ENCODE assay signal across 15 mouse cellular contexts in the genomic region with DNA sequence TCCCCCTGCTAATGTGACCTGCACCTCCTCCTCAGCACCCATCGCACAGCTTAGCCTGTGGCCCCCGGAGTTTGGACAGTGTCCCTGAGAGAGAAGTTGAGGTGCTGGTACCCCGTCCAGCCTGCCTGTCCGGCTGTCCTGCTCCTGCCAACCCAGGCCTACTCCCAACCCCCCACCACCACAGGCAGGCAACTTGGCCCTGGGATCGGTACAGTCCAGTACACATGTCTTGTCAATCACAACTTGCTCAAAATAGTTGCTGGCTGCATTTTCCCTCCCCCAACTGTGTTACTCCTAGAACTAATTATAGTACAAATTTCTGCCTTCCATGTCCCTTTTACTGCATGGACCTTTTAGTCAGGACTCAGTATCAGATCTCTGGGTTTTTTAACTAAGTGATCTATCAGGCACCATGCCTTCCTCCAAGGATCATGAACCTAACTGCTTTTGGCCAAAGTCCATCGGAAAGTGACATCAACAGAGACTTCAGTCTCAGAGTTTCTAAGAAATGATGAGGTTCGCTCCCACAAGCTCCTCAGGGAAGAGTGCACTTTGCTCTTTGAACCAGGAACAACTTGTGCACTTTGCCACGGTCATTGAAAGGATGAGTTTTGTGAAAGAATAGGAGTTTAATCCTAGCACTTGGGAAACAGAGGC. TPM values are rescaled to one million over a fixed set of nuclear protein-coding genes. Genes with fewer than 3 reads are reported as not detected.
A peak's percentile ranks its signal among the peaks of the same experiment; 100 is the strongest.
DNase-seq lines count a peak whose midpoint lies in the region; ATAC-seq and TF ChIP-seq lines count a peak whose summit lies in the region.
"Had no signal": no experiment of that assay in that cellular context is flagged by ENCODE, and none has a peak within 500 bp of the region (broad histone marks: within the 10 kb centered on the region; RNA-seq: fewer than 3 reads in every experiment).

A gene (minus strand): TSS at position 201 of the 657 bp plus-strand sequence.

- peaks cover 37% of the 10 kb centered on the region for H3K27me3 ChIP-seq in forebrain, embryonic 13.5 days
- peaks cover 6% of the 10 kb centered on the region for H3K27me3 ChIP-seq in forebrain, embryonic 16.5 days (replicated peaks; ENCODE audit: control insufficient read depth, insufficient read depth, low read length)
- H3K27me3 ChIP-seq in limb, embryonic 15.5 days: no peaks in the 10 kb centered on the region
- H3K27me3 ChIP-seq in lung, postnatal 0 days (replicated peaks; ENCODE audit: insufficient read depth, low read length): no peaks in the 10 kb centered on the region
- 0 out of 2 replicates have a peak, but pooled peaks cover 15% of the 10 kb centered on the region for H3K27me3 ChIP-seq in hindbrain, embryonic 14.5 days (ENCODE audit: control insufficient read depth, insufficient read depth, low read length)

- 85% methylated on average over 8 of the region's 8 CpGs for WGBS in forebrain, embryonic 13.5 days
- 86% methylated on average over 8 of the region's 8 CpGs for WGBS in forebrain, embryonic 16.5 days
- 76% methylated on average over 8 of the region's 8 CpGs for WGBS in limb, embryonic 15.5 days
- 78% methylated on average over 8 of the region's 8 CpGs for WGBS in lung, postnatal 0 days
- WGBS in hindbrain, embryonic 14.5 days: 84% methylated on average over 8 of the region's 8 CpGs

- TF ChIP-seq CTCF in lung, postnatal 0 days (IDR thresholded peaks at IDR 0.05): no peak

- peak; percentile 75 to 84 for DNase-seq in heart, adult 18-20 months
- peak in 1 of 2 experiments; percentile 40 for DNase-seq in heart, postnatal 36 days
- DNase-seq in lung, postnatal 0 days (ENCODE audit: low spot score): no peak
- DNase-seq in adrenal gland, postnatal 14 days: no peak
- DNase-seq in hindbrain, embryonic 14.5 days (ENCODE audit: low spot score): no peak
- DNase-seq: adrenal gland, adult 8-10 months; cerebellum, postnatal 10 days; layer of hippocampus, postnatal 36 days; lung, embryonic 14.5 days had no signal

- 0 out of 2 replicates have a peak within 1 kb of the TSS, but pooled peaks have one; percentile 22 for H3K9ac ChIP-seq in forebrain, embryonic 13.5 days
- H3K9ac ChIP-seq in forebrain, embryonic 16.5 days (replicated peaks; ENCODE audit: low read depth, low read length): no peak within 1 kb of the TSS
- no peak within 1 kb of the TSS for H3K9ac ChIP-seq in limb, embryonic 15.5 days
- no peak within 1 kb of the TSS for H3K9ac ChIP-seq in lung, postnatal 0 days (replicated peaks; ENCODE audit: low read depth)
- H3K9ac ChIP-seq in hindbrain, embryonic 14.5 days: no peak within 1 kb of the TSS
- H3K9ac ChIP-seq: lung, embryonic 14.5 days had no signal

- no peak within 1 kb of the TSS for H3K4me3 ChIP-seq in forebrain, embryonic 13.5 days
- H3K4me3 ChIP-seq in forebrain, embryonic 16.5 days (replicated peaks; ENCODE audit: low read length): no peak within 1 kb of the TSS
- no peak within 1 kb of the TSS for H3K4me3 ChIP-seq in limb, embryonic 15.5 days
- no peak within 1 kb of the TSS for H3K4me3 ChIP-seq in lung, postnatal 0 days (ENCODE audit: low read depth, low read length)
- no peak within 1 kb of the TSS for H3K4me3 ChIP-seq in hindbrain, embryonic 14.5 days (replicated peaks; ENCODE audit: low read length)

- no peak for TF ChIP-seq EP300 in lung, postnatal 0 days (IDR thresholded peaks at IDR 0.05)

- peaks cover 8% of the 10 kb centered on the region; the same call in 1 of the 2 replicates for H3K4me1 ChIP-seq in forebrain, embryonic 13.5 days
- H3K4me1 ChIP-seq in forebrain, embryonic 16.5 days (replicated peaks; ENCODE audit: control insufficient read depth, insufficient read depth, low read length): no peaks in the 10 kb centered on the region; the same call in 1 of the 2 replicates
- peaks cover 10% of the 10 kb centered on the region for H3K4me1 ChIP-seq in limb, embryonic 15.5 days
- no peaks in the 10 kb centered on the region for H3K4me1 ChIP-seq in lung, postnatal 0 days (ENCODE audit: insufficient read depth, low read depth, low read length)
- H3K4me1 ChIP-seq in hindbrain, embryonic 14.5 days (replicated peaks; ENCODE audit: control insufficient read depth, insufficient read depth, low read length): 0 out of 2 replicates have a peak, but pooled peaks cover 1% of the 10 kb centered on the region

- no peaks in the 10 kb centered on the region; the same call in 1 of the 2 replicates for H3K9me3 ChIP-seq in forebrain, embryonic 13.5 days (replicated peaks)
- no peaks in the 10 kb centered on the region for H3K9me3 ChIP-seq in forebrain, embryonic 16.5 days (ENCODE audit: control insufficient read depth, low read length)
- H3K9me3 ChIP-seq in limb, embryonic 15.5 days: no peaks in the 10 kb centered on the region
- no peaks in the 10 kb centered on the region for H3K9me3 ChIP-seq in lung, postnatal 0 days (ENCODE audit: low read length)
- H3K9me3 ChIP-seq in hindbrain, embryonic 14.5 days (ENCODE audit: control insufficient read depth, low read length): no peaks in the 10 kb centered on the region

- no peaks in the 10 kb centered on the region for H3K36me3 ChIP-seq in forebrain, embryonic 13.5 days (ENCODE audit: poor library complexity, severe bottlenecking)
- H3K36me3 ChIP-seq in forebrain, embryonic 16.5 days (ENCODE audit: control insufficient read depth, insufficient read depth): no peaks in the 10 kb centered on the region
- no peaks in the 10 kb centered on the region for H3K36me3 ChIP-seq in limb, embryonic 15.5 days
- no peaks in the 10 kb centered on the region for H3K36me3 ChIP-seq in lung, postnatal 0 days (ENCODE audit: insufficient read depth, low read length)
- H3K36me3 ChIP-seq in hindbrain, embryonic 14.5 days (replicated peaks; ENCODE audit: control insufficient read depth, insufficient read depth): no peaks in the 10 kb centered on the region

- no peak within 1 kb of the TSS for H3K27ac ChIP-seq in forebrain, embryonic 13.5 days
- no peak within 1 kb of the TSS for H3K27ac ChIP-seq in forebrain, embryonic 16.5 days (ENCODE audit: low read length)
- 0 out of 2 replicates have a peak within 1 kb of the TSS, but pooled peaks have one; percentile 11 for H3K27ac ChIP-seq in limb, embryonic 15.5 days
- no peak within 1 kb of the TSS for H3K27ac ChIP-seq in lung, postnatal 0 days (ENCODE audit: low read length)
- H3K27ac ChIP-seq in hindbrain, embryonic 14.5 days: no peak within 1 kb of the TSS

- ATAC-seq in forebrain, embryonic 13.5 days: no peak
- no peak for ATAC-seq in forebrain, embryonic 16.5 days
- ATAC-seq in limb, embryonic 15.5 days (ENCODE audit: insufficient number of reproducible peaks, low FRiP score, low TSS enrichment, low read depth): no peak
- ATAC-seq in lung, postnatal 0 days: no peak
- ATAC-seq in hindbrain, embryonic 14.5 days (ENCODE audit: low FRiP score): no peak

- H3K4me2 ChIP-seq in forebrain, embryonic 13.5 days: no peak within 1 kb of the TSS
- no peak within 1 kb of the TSS for H3K4me2 ChIP-seq in forebrain, embryonic 16.5 days (ENCODE audit: low read length)
- H3K4me2 ChIP-seq in limb, embryonic 15.5 days: no peak within 1 kb of the TSS
- H3K4me2 ChIP-seq in lung, postnatal 0 days (replicated peaks; ENCODE audit: low read depth, low read length): no peak within 1 kb of the TSS
- no peak within 1 kb of the TSS for H3K4me2 ChIP-seq in hindbrain, embryonic 14.5 days (replicated peaks)
- H3K4me2 ChIP-seq: lung, embryonic 14.5 days; midbrain, embryonic 11.5 days had no signal

- intact Hi-C loops in heart, postnatal 36 days (cut with DNase I): no loop called here

RNA-seq across cellular contexts. Expression of the gene that starts here (rescaled TPM):
- 0.13 and 0.14 TPM in 2 replicates for polyA plus RNA-seq in forebrain, embryonic 13.5 days (2015; fragmentation: Nextera tagmentation; extraction: Ambion mirVana)
- polyA plus RNA-seq in forebrain, embryonic 16.5 days (2015; fragmentation: Nextera tagmentation; extraction: Ambion mirVana): 0.12 and 0.14 TPM in 2 replicates
- total RNA-seq in heart, adult 18-20 months (2021): 10 to 100 TPM; 87.3 to 87.9 TPM
- total RNA-seq in heart, postnatal 36 days (2021): 100 to 1,000 TPM; 111 to 118 TPM
- polyA plus RNA-seq in limb, embryonic 15.5 days (2015; fragmentation: Nextera tagmentation; extraction: Ambion mirVana): 20.6 and 45.9 TPM in 2 replicates
- polyA plus RNA-seq in lung, postnatal 0 days (2015; fragmentation: Nextera tagmentation; extraction: Ambion mirVana): 0.63 and 0.96 TPM in 2 replicates
- 0.19 and 0.71 TPM in 2 replicates for total RNA-seq in adrenal gland, postnatal 14 days (2021)
- 0.07 and 0.09 TPM in 2 replicates for polyA plus RNA-seq in hindbrain, embryonic 14.5 days (2014; fragmentation: Nextera tagmentation; extraction: Ambion mirVana)
- total RNA-seq: hematopoietic stem cell, adult 5-6 weeks; neutrophil, adult 5-6 weeks had no signal

Comparison
In these comparisons a context has a peak if more than half of its experiments do, and no peak if none do; other contexts are left out.
1. RNA of the gene that starts here (total RNA-seq): 111 to 118 TPM in heart, postnatal 36 days and 87.3 to 87.9 TPM in heart, adult 18-20 months; 0.19 to 0.71 TPM in adrenal gland, postnatal 14 days; every median in the first group is over 10 times any median in the second.
2. RNA of the gene that starts here (polyA plus RNA-seq): 20.6 to 45.9 TPM in limb, embryonic 15.5 days; 0.63 to 0.96 TPM in lung, postnatal 0 days, 0.13 to 0.14 TPM in forebrain, embryonic 13.5 days, 0.12 to 0.14 TPM in forebrain, embryonic 16.5 days and 0.07 to 0.09 TPM in hindbrain, embryonic 14.5 days; every median in the first group is over 10 times any median in the second.
3. DNase-seq: peak in heart, adult 18-20 months (2 of 2); none in lung, postnatal 0 days (single experiment), adrenal gland, postnatal 14 days (single experiment) and hindbrain, embryonic 14.5 days (single experiment).